10 mouse cellular contexts compared by ENCODE assay signal in genomic region chr11:43548657-43549435, GRCm38 (mm10). TPM values are rescaled to one million over a fixed set of nuclear protein-coding genes. Genes with fewer than 3 reads are reported as not detected.
DNase-seq lines count a peak whose midpoint lies in the region; ATAC-seq and TF ChIP-seq lines count a peak whose summit lies in the region.
"Had no signal": no experiment of that assay in that cellular context is flagged by ENCODE, and none has a peak within 500 bp of the region (broad histone marks: within the 10 kb centered on the region; RNA-seq: fewer than 3 reads in every experiment).

No protein-coding gene starts in this region.

- no peaks in the 10 kb centered on the region for H3K36me3 ChIP-seq in liver, adult 2 months (ENCODE audit: control insufficient read depth, insufficient read depth, low read length)
- H3K36me3 ChIP-seq in hindbrain, embryonic 11.5 days (ENCODE audit: control insufficient read depth, insufficient read depth, low read length) = no peaks in the 10 kb centered on the region
- no peaks in the 10 kb centered on the region for H3K36me3 ChIP-seq in liver, embryonic 13.5 days
- H3K36me3 ChIP-seq in stomach, embryonic 15.5 days = no peaks in the 10 kb centered on the region

- no peak for TF ChIP-seq CTCF in liver, adult 2 months (IDR thresholded peaks at IDR 0.05; ENCODE audit: low read depth, low read length)

- no peak overlapping the region for H3K4me2 ChIP-seq in hindbrain, embryonic 11.5 days (replicated peaks; ENCODE audit: low read depth, low read length)
- H3K4me2 ChIP-seq in liver, embryonic 13.5 days = no peak overlapping the region
- peak overlapping the region; percentile 25; the same call in 1 of the 2 replicates for H3K4me2 ChIP-seq in stomach, embryonic 15.5 days

- no peak for TF ChIP-seq POLR2A in liver, adult 2 months (IDR thresholded peaks at IDR 0.05; ENCODE audit: extremely low read depth, insufficient read depth, low read length)

- no peak for ATAC-seq in hindbrain, embryonic 11.5 days (ENCODE audit: low FRiP score)
- ATAC-seq in liver, embryonic 13.5 days (ENCODE audit: low read depth) = peak; percentile 30; the same call in 1 of the 2 replicates
- ATAC-seq in stomach, embryonic 15.5 days (ENCODE audit: insufficient read depth, low FRiP score, low read depth) = peak; percentile 73
- ATAC-seq in megakaryocyte, adult 5-6 weeks (ENCODE audit: poor library complexity, severe bottlenecking) = no peak
- ATAC-seq: Patski had no signal

- 19% methylated on average over 12 of the region's 12 CpGs for WGBS in liver, adult 2 months
- WGBS in hindbrain, embryonic 11.5 days = 83% methylated on average over 12 of the region's 12 CpGs
- WGBS in liver, embryonic 13.5 days (ENCODE audit: insufficient replicate concordance) = 46% methylated on average over 12 of the region's 12 CpGs
- WGBS in stomach, embryonic 15.5 days = 33% methylated on average over 12 of the region's 12 CpGs

- H3K4me1 ChIP-seq in liver, adult 2 months (ENCODE audit: control insufficient read depth, insufficient read depth, low read length) = peaks cover 13% of the 10 kb centered on the region
- H3K4me1 ChIP-seq in hindbrain, embryonic 11.5 days (replicated peaks; ENCODE audit: control insufficient read depth, insufficient read depth, low read length) = peaks cover 7% of the 10 kb centered on the region
- H3K4me1 ChIP-seq in liver, embryonic 13.5 days (replicated peaks) = peaks cover 51% of the 10 kb centered on the region
- peaks cover 28% of the 10 kb centered on the region for H3K4me1 ChIP-seq in stomach, embryonic 15.5 days

- H3K27ac ChIP-seq in liver, adult 2 months (replicated peaks; ENCODE audit: insufficient read depth, low read depth, low read length) = no peak overlapping the region
- H3K27ac ChIP-seq in hindbrain, embryonic 11.5 days (ENCODE audit: low read depth, low read length) = 0 out of 2 replicates have a peak overlapping the region, but pooled peaks have one; percentile 58
- H3K27ac ChIP-seq in liver, embryonic 13.5 days = peak overlapping the region; percentile 70
- H3K27ac ChIP-seq in stomach, embryonic 15.5 days = peak overlapping the region; percentile 71

- no peaks in the 10 kb centered on the region for H3K9me3 ChIP-seq in hindbrain, embryonic 11.5 days (ENCODE audit: control insufficient read depth, low read length)
- no peaks in the 10 kb centered on the region for H3K9me3 ChIP-seq in liver, embryonic 13.5 days (replicated peaks)
- no peaks in the 10 kb centered on the region for H3K9me3 ChIP-seq in stomach, embryonic 15.5 days
- H3K9me3 ChIP-seq: megakaryocyte, embryonic 14.5 days had no signal

- no peak overlapping the region for H3K9ac ChIP-seq in liver, adult 2 months (ENCODE audit: low read depth, low read length)
- H3K9ac ChIP-seq in hindbrain, embryonic 11.5 days (ENCODE audit: low read depth, low read length) = no peak overlapping the region
- H3K9ac ChIP-seq in liver, embryonic 13.5 days = no peak overlapping the region
- no peak overlapping the region for H3K9ac ChIP-seq in stomach, embryonic 15.5 days

- peak; percentile 59 for DNase-seq in liver, adult 2 months (ENCODE audit: extremely low read depth, low read depth, low spot score)
- no peak for DNase-seq in liver
- no peak for DNase-seq in hindbrain, embryonic 11.5 days (ENCODE audit: low spot score)
- no peak for DNase-seq in liver, embryonic 13.5 days
- no peak for DNase-seq in left cerebral cortex, adult 9 months (ENCODE audit: low spot score in 2 of 2)

- H3K27me3 ChIP-seq in liver, adult 2 months (ENCODE audit: control insufficient read depth, insufficient read depth, low read length) = no peaks in the 10 kb centered on the region
- H3K27me3 ChIP-seq in hindbrain, embryonic 11.5 days (ENCODE audit: control insufficient read depth, insufficient read depth, low read length) = no peaks in the 10 kb centered on the region
- no peaks in the 10 kb centered on the region for H3K27me3 ChIP-seq in liver, embryonic 13.5 days
- H3K27me3 ChIP-seq in stomach, embryonic 15.5 days (replicated peaks) = no peaks in the 10 kb centered on the region
- H3K27me3 ChIP-seq: megakaryocyte, embryonic 14.5 days; Patski had no signal

- no peak overlapping the region for H3K4me3 ChIP-seq in liver, adult 2 months (ENCODE audit: insufficient read depth, low read depth, low read length)
- no peak overlapping the region for H3K4me3 ChIP-seq in hindbrain, embryonic 11.5 days (ENCODE audit: low read depth, low read length)
- no peak overlapping the region for H3K4me3 ChIP-seq in liver, embryonic 13.5 days (replicated peaks)
- no peak overlapping the region for H3K4me3 ChIP-seq in stomach, embryonic 15.5 days (replicated peaks)
- H3K4me3 ChIP-seq: megakaryocyte, embryonic 14.5 days had no signal

- no peaks in the 10 kb centered on the region for H3K79me2 ChIP-seq in liver, adult 2 months (ENCODE audit: control insufficient read depth, insufficient read depth, low read length)

RNA-seq across cellular contexts. Expression of gene Ccnjl, which starts 20.3 kb away (rescaled TPM):
- total RNA-seq in liver, adult 2 months (2014; rRNA removed) = 0.07 and 0.09 TPM in 2 replicates
- 0.10 and 0.20 TPM in 2 replicates for polyA plus RNA-seq in liver, adult 2 months (2012; rRNA removed)
- polyA plus RNA-seq in hindbrain, embryonic 11.5 days (2014; fragmentation: Nextera tagmentation; extraction: Ambion mirVana) = 34.2 and 37.7 TPM in 2 replicates
- polyA plus RNA-seq in liver, embryonic 13.5 days (2015; fragmentation: Nextera tagmentation; extraction: Ambion mirVana) = 2.7 and 2.8 TPM in 2 replicates
- polyA plus RNA-seq in stomach, embryonic 15.5 days (2015; fragmentation: Nextera tagmentation; extraction: Ambion mirVana) = 12.7 and 13.5 TPM in 2 replicates
- total RNA-seq in megakaryocyte, adult 5-6 weeks (2015) = not detected in 2 replicates
- not detected in 2 replicates for total RNA-seq in megakaryocyte, adult 5-6 weeks (2017)

RNA-seq across cellular contexts. Expression of gene 4933415A04Rik, which starts 38.0 kb away (rescaled TPM):
- not detected in 2 replicates for total RNA-seq in liver, adult 2 months (2014; rRNA removed)
- polyA plus RNA-seq in liver, adult 2 months (2012; rRNA removed) = not detected in 2 replicates
- 8.5 and 10.4 TPM in 2 replicates for polyA plus RNA-seq in hindbrain, embryonic 11.5 days (2014; fragmentation: Nextera tagmentation; extraction: Ambion mirVana)
- polyA plus RNA-seq in liver, embryonic 13.5 days (2015; fragmentation: Nextera tagmentation; extraction: Ambion mirVana) = 0.73 and 0.93 TPM in 2 replicates
- polyA plus RNA-seq in stomach, embryonic 15.5 days (2015; fragmentation: Nextera tagmentation; extraction: Ambion mirVana) = 3.5 and 3.8 TPM in 2 replicates
- not detected in 2 replicates for total RNA-seq in megakaryocyte, adult 5-6 weeks (2015)
- total RNA-seq in megakaryocyte, adult 5-6 weeks (2017) = not detected in 2 replicates
- total RNA-seq: gastrocnemius, postnatal 36 days had no signal

RNA-seq across cellular contexts. Expression of gene Fabp6, which starts 52.5 kb away (rescaled TPM):
- total RNA-seq in liver, adult 2 months (2014; rRNA removed) = not detected in 2 replicates
- not detected in 2 replicates for polyA plus RNA-seq in liver, adult 2 months (2012; rRNA removed)
- not detected in 2 replicates for polyA plus RNA-seq in hindbrain, embryonic 11.5 days (2014; fragmentation: Nextera tagmentation; extraction: Ambion mirVana)
- polyA plus RNA-seq in liver, embryonic 13.5 days (2015; fragmentation: Nextera tagmentation; extraction: Ambion mirVana) = not detected in 2 replicates
- 0.84 and 11.2 TPM in 2 replicates for polyA plus RNA-seq in stomach, embryonic 15.5 days (2015; fragmentation: Nextera tagmentation; extraction: Ambion mirVana)
- total RNA-seq in megakaryocyte, adult 5-6 weeks (2015) = not detected in 2 replicates
- not detected in 2 replicates for total RNA-seq in megakaryocyte, adult 5-6 weeks (2017)
- total RNA-seq: gastrocnemius, postnatal 36 days had no signal

Comparison
In these comparisons a context has a peak if more than half of its experiments do, and no peak if none do; other contexts are left out.
1. ATAC-seq: peak in liver, embryonic 13.5 days (single experiment) and stomach, embryonic 15.5 days (single experiment); none in hindbrain, embryonic 11.5 days (single experiment) and megakaryocyte, adult 5-6 weeks (single experiment).